Mouse (Mus musculus) midbrain, postnatal 0 days (tissue): Measurements from ENCODE around the gene Ift46. TPM values are rescaled to one million over a fixed set of nuclear protein-coding genes. Genes with fewer than 3 reads are reported as not detected.

Experiments used
- ATAC-seq: fragments of 200-750 bp; cut with Nextera tagmentation; 2 replicates; pipeline ENCODE4 v1.8.0; 2017; ENCODE audit warnings: moderate number of reproducible peaks, mild to moderate bottlenecking, moderate TSS enrichment, moderate library complexity; ENCODE audit not compliant: low FRiP score
- DNase-seq: peaks from one replicate; pipeline ENCODE4 v3.0.0-alpha.2; 2015; ENCODE audit warnings: low spot score
- H3K27ac ChIP-seq: fragments of 300-500 bp; sonication (generic); 2 replicates; pipeline ENCODE4 v1.5.1; 2014; ENCODE audit warnings: low read depth, mild to moderate bottlenecking, low read length, mixed read lengths
- H3K27me3 ChIP-seq: fragments of 300-500 bp; sonication (generic); 2 replicates; pipeline ENCODE4 v1.6.1; 2014; ENCODE audit warnings: low read length, control low read depth, mixed read lengths; ENCODE audit not compliant: insufficient read depth
- H3K36me3 ChIP-seq: fragments of 300-500 bp; sonication (generic); 2 replicates; pipeline ENCODE4 v1.6.1; 2014; ENCODE audit warnings: low read length, control low read depth, mixed read lengths; ENCODE audit not compliant: insufficient read depth
- H3K4me1 ChIP-seq: fragments of 300-500 bp; sonication (generic); 2 replicates; pipeline ENCODE4 v1.6.1; 2014; ENCODE audit warnings: mild to moderate bottlenecking, control low read depth, antibody characterized with exemption, low read length, mixed read lengths; ENCODE audit not compliant: insufficient read depth
- H3K4me2 ChIP-seq: fragments of 300-500 bp; sonication (generic); 2 replicates; pipeline ENCODE4 v1.6.1; 2014; ENCODE audit warnings: low read depth, mild to moderate bottlenecking, low read length, mixed read lengths; ENCODE audit not compliant: poor library complexity, severe bottlenecking
- H3K4me3 ChIP-seq: fragments of 300-500 bp; sonication (generic); 2 replicates; pipeline ENCODE4 v1.5.1; 2014; ENCODE audit warnings: low read depth, mild to moderate bottlenecking, low read length, moderate library complexity
- H3K9ac ChIP-seq: fragments of 300-500 bp; sonication (generic); replicated peaks from 2 replicates; pipeline ENCODE4 v1.6.1; 2014; ENCODE audit warnings: mild to moderate bottlenecking, low read length, moderate library complexity, mixed read lengths; ENCODE audit not compliant: poor library complexity, severe bottlenecking
- H3K9me3 ChIP-seq: fragments of 300-500 bp; sonication (generic); 2 replicates; pipeline ENCODE4 v1.6.1; 2016; ENCODE audit warnings: low read length, control low read depth
- CTCF ChIP-seq: IDR thresholded peaks from 2 replicates; pipeline ENCODE4 v1.5.1; 2016; ENCODE audit warnings: antibody characterized with exemption, mild to moderate bottlenecking
- WGBS: fragments of 180-500 bp; shearing (Covaris S2); extraction: QIAGEN DNeasy Blood & Tissue Kit; methylation state at CpG from one replicate; pipeline ENCODE4 v1.1.7; 2014; 5-methylcytosine and 5-hydroxymethylcytosine counted together
- polyA plus RNA-seq: library from polyadenylated mRNA; unstranded; fragments of >200 nt; fragmentation: Nextera tagmentation; extraction: Ambion mirVana; gene quantifications from 2 replicates; pipeline ENCODE4 v1.2.1, GENCODE M21; 2015
- total RNA-seq: library from RNA; depleted of rRNA; stranded (reverse); fragments of >200 nt; gene quantifications from 2 replicates; pipeline ENCODE4 v1.2.3, GENCODE M21; 2014

Ift46 gene
- total and polyA plus RNA-seq, 2 experiments from 2014 or later, result 72.1 to 170 TPM

- DNase-seq (peak; percentile 24), ATAC-seq (peak; percentile 56)
- Histone ChIP-seq H3K4me3 (peak overlapping the region; percentile 61), H3K4me1 (peaks cover 4% of the 10 kb centered on the region; the same call in 1 of the 2 replicates), H3K9ac (peak overlapping the region; percentile 66), H3K9me3 (no peaks in the 10 kb centered on the region), H3K4me2 (peak overlapping the region; percentile 99), H3K36me3 (no peaks in the 10 kb centered on the region), H3K27ac (peak overlapping the region; percentile 47), H3K27me3 (peaks cover 3% of the 10 kb centered on the region; the same call in 1 of the 2 replicates)
- TF ChIP-seq CTCF, result no peak
- WGBS, result under 1% methylated on average over 78 of the region's 79 CpGs
Measured at GRCm38 (mm10) chr9:44733671-44734523, 33.8 kb upstream of the Ift46 start.

GRCm38 (mm10) chr9:44734524-44735494 lies 32.9 kb upstream of the Ift46 start, which contains the start of gene Phldb1:
TSS of gene Phldb1 (minus strand) at chr9:44735198.
- Histone ChIP-seq H3K9me3 (no peaks in the 10 kb centered on the region), H3K4me2 (peak within 1 kb of the TSS; percentile 99), H3K27me3 (peaks cover 3% of the 10 kb centered on the region; the same call in 1 of the 2 replicates), H3K27ac (peak within 1 kb of the TSS; percentile 47), H3K4me3 (peak within 1 kb of the TSS; percentile 61), H3K36me3 (no peaks in the 10 kb centered on the region), H3K4me1 (peaks cover 4% of the 10 kb centered on the region; the same call in 1 of the 2 replicates), H3K9ac (peak within 1 kb of the TSS; percentile 66)
- DNase-seq, result peak; percentile 62
- peak; percentile 55 for TF ChIP-seq CTCF
- WGBS, result under 1% methylated on average over 43 of the region's 47 CpGs
- peak; percentile 74 for ATAC-seq

- H3K36me3 ChIP-seq, result no peaks in the 10 kb centered on the region
- H3K27me3 ChIP-seq, result peaks cover 3% of the 10 kb centered on the region; the same call in 1 of the 2 replicates
- H3K4me2 ChIP-seq, result no peak overlapping the region
- H3K9me3 ChIP-seq, result no peaks in the 10 kb centered on the region
- H3K9ac ChIP-seq, result no peak overlapping the region
- 73% methylated on average over 6 of the region's 6 CpGs for WGBS
- ATAC-seq (no peak), DNase-seq (no peak)
- H3K27ac ChIP-seq, result no peak overlapping the region
- H3K4me1 ChIP-seq, result peaks cover 4% of the 10 kb centered on the region; the same call in 1 of the 2 replicates
- no peak overlapping the region for H3K4me3 ChIP-seq
- TF ChIP-seq CTCF, result no peak
Measured at GRCm38 (mm10) chr9:44735886-44736285, 31.8 kb upstream of the Ift46 start.

- no peak overlapping the region for H3K27ac ChIP-seq
- H3K4me3 ChIP-seq, result no peak overlapping the region
- H3K4me2 ChIP-seq, result no peak overlapping the region
- ATAC-seq, result no peak
- no peak for TF ChIP-seq CTCF
- peaks cover 4% of the 10 kb centered on the region; the same call in 1 of the 2 replicates for H3K4me1 ChIP-seq
- DNase-seq, result no peak
- no peak overlapping the region for H3K9ac ChIP-seq
- 59% methylated on average over 2 of the region's 2 CpGs for WGBS
- H3K27me3 ChIP-seq, result peaks cover 3% of the 10 kb centered on the region; the same call in 1 of the 2 replicates
- no peaks in the 10 kb centered on the region for H3K36me3 ChIP-seq
- H3K9me3 ChIP-seq, result no peaks in the 10 kb centered on the region
Measured at GRCm38 (mm10) chr9:44736301-44736700, 31.4 kb upstream of the Ift46 start.

GRCm38 (mm10) chr9:44737240-44737949 lies 30.3 kb upstream of the Ift46 start:
- H3K27me3 ChIP-seq, result peaks cover 3% of the 10 kb centered on the region; the same call in 1 of the 2 replicates
- no peak for ATAC-seq
- WGBS, result 70% methylated on average over 8 of the region's 8 CpGs
- no peak overlapping the region for H3K9ac ChIP-seq
- no peaks in the 10 kb centered on the region for H3K36me3 ChIP-seq
- no peak overlapping the region for H3K4me2 ChIP-seq
- no peak overlapping the region for H3K4me3 ChIP-seq
- H3K9me3 ChIP-seq, result no peaks in the 10 kb centered on the region
- H3K4me1 ChIP-seq, result peaks cover 4% of the 10 kb centered on the region; the same call in 1 of the 2 replicates
- no peak overlapping the region for H3K27ac ChIP-seq
- TF ChIP-seq CTCF, result no peak
- no peak for DNase-seq
